In genomic region chr3:97844163-97844820, GRCm38 (mm10) we compare ENCODE assay signal across 20 mouse cellular contexts. TPM values are rescaled to one million over a fixed set of nuclear protein-coding genes. Genes with fewer than 3 reads are reported as not detected.
DNase-seq lines count a peak whose midpoint lies in the region; ATAC-seq and TF ChIP-seq lines count a peak whose summit lies in the region.
"Had no signal": no experiment of that assay in that cellular context is flagged by ENCODE, and none has a peak within 500 bp of the region (broad histone marks: within the 10 kb centered on the region; RNA-seq: fewer than 3 reads in every experiment).

No protein-coding gene starts in this region.

- H3K4me2 ChIP-seq in lung, embryonic 16.5 days (ENCODE audit: low read depth, low read length), result no peak overlapping the region
- H3K4me2 ChIP-seq in liver, postnatal 0 days (ENCODE audit: low read depth, low read length), result peak overlapping the region; percentile 3; the same call in 1 of the 2 replicates
- H3K4me2 ChIP-seq in stomach, postnatal 0 days (replicated peaks; ENCODE audit: low read depth), result no peak overlapping the region
- no peak overlapping the region for H3K4me2 ChIP-seq in midbrain, embryonic 11.5 days
- H3K4me2 ChIP-seq in forebrain, embryonic 11.5 days (ENCODE audit: low read depth, low read length, severe bottlenecking), result no peak overlapping the region
- H3K4me2 ChIP-seq: forebrain, embryonic 15.5 days; heart, embryonic 12.5 days; neural tube, embryonic 13.5 days had no signal

- no peak overlapping the region for H3K9ac ChIP-seq in lung, embryonic 16.5 days (ENCODE audit: low read length)
- H3K9ac ChIP-seq in liver, postnatal 0 days (replicated peaks), result no peak overlapping the region
- H3K9ac ChIP-seq in stomach, postnatal 0 days (ENCODE audit: low read length), result no peak overlapping the region
- no peak overlapping the region for H3K9ac ChIP-seq in midbrain, embryonic 11.5 days (ENCODE audit: low read length)
- H3K9ac ChIP-seq in forebrain, embryonic 11.5 days (ENCODE audit: low read length), result no peak overlapping the region
- H3K9ac ChIP-seq: forebrain, embryonic 15.5 days; heart, embryonic 12.5 days; liver, embryonic 14.5 days; neural tube, embryonic 13.5 days had no signal

- no peak for TF ChIP-seq EP300 in liver, postnatal 0 days (IDR thresholded peaks at IDR 0.05; ENCODE audit: low read depth)
- no peak for TF ChIP-seq EP300 in stomach, postnatal 0 days (optimal IDR thresholded peaks at IDR 0.05)

- no peak for TF ChIP-seq CTCF in layer of hippocampus, adult 2 months (conservative IDR thresholded peaks at IDR 0.05)
- no peak for TF ChIP-seq CTCF in lung, adult 2 months (IDR thresholded peaks at IDR 0.05; ENCODE audit: insufficient read depth, low read length)
- TF ChIP-seq CTCF in liver, postnatal 0 days (IDR thresholded peaks at IDR 0.05; ENCODE audit: low read depth), result no peak
- no peak for TF ChIP-seq CTCF in stomach, postnatal 0 days (IDR thresholded peaks at IDR 0.05; ENCODE audit: low read depth)

- peak; percentile 89 for ATAC-seq in lung, embryonic 16.5 days (ENCODE audit: low read depth)
- peak; percentile 83 for ATAC-seq in liver, postnatal 0 days
- peak; percentile 89 for ATAC-seq in stomach, postnatal 0 days (ENCODE audit: low FRiP score, low TSS enrichment)
- ATAC-seq in midbrain, embryonic 11.5 days (ENCODE audit: low FRiP score), result no peak
- no peak for ATAC-seq in forebrain, embryonic 11.5 days (replicated peaks; ENCODE audit: low FRiP score)
- ATAC-seq: forebrain, embryonic 15.5 days; hindbrain, postnatal 0 days had no signal

- no peak for TF ChIP-seq POLR2A in lung, adult 2 months (IDR thresholded peaks at IDR 0.05; ENCODE audit: borderline replicate concordance, extremely low read depth, low read depth, low read length)

- H3K27ac ChIP-seq in layer of hippocampus, adult 2 months, result peak overlapping the region; percentile 79
- peak overlapping the region; percentile 47 for H3K27ac ChIP-seq in lung, embryonic 16.5 days (ENCODE audit: low read length)
- peak overlapping the region; percentile 90 for H3K27ac ChIP-seq in liver, postnatal 0 days (ENCODE audit: low read depth)
- H3K27ac ChIP-seq in stomach, postnatal 0 days (replicated peaks), result no peak overlapping the region
- H3K27ac ChIP-seq in midbrain, embryonic 11.5 days (ENCODE audit: low read depth, low read length), result no peak overlapping the region
- H3K27ac ChIP-seq in forebrain, embryonic 11.5 days (ENCODE audit: low read depth, low read length), result no peak overlapping the region
- H3K27ac ChIP-seq: embryonic facial prominence, embryonic 10.5 days; forebrain, embryonic 15.5 days; hindbrain, postnatal 0 days; liver, embryonic 14.5 days; neural tube, embryonic 13.5 days had no signal

- no peaks in the 10 kb centered on the region for H3K4me1 ChIP-seq in lung, embryonic 16.5 days (replicated peaks; ENCODE audit: control insufficient read depth, insufficient read depth, low read length)
- no peaks in the 10 kb centered on the region for H3K4me1 ChIP-seq in lung, adult 2 months (ENCODE audit: control insufficient read depth, insufficient read depth, low read length)
- H3K4me1 ChIP-seq in liver, postnatal 0 days (ENCODE audit: insufficient read depth), result no peaks in the 10 kb centered on the region; the same call in 1 of the 2 replicates
- H3K4me1 ChIP-seq in stomach, postnatal 0 days (replicated peaks; ENCODE audit: control insufficient read depth, insufficient read depth), result no peaks in the 10 kb centered on the region
- H3K4me1 ChIP-seq in midbrain, embryonic 11.5 days (ENCODE audit: control insufficient read depth, insufficient read depth, low read length), result no peaks in the 10 kb centered on the region
- H3K4me1 ChIP-seq in forebrain, embryonic 11.5 days (replicated peaks; ENCODE audit: control insufficient read depth, insufficient read depth, low read length), result no peaks in the 10 kb centered on the region
- H3K4me1 ChIP-seq: forebrain, embryonic 15.5 days; heart, embryonic 12.5 days had no signal

- no peak for DNase-seq in layer of hippocampus, adult 2 months (ENCODE audit: low spot score in 2 of 2)
- DNase-seq in layer of hippocampus, adult 8-10 months (ENCODE audit: low spot score in 2 of 2), result no peak
- no peak for DNase-seq in lung, adult 2 months
- peak; percentile 32 for DNase-seq in liver, postnatal 0 days
- peak; percentile 62 for DNase-seq in stomach, postnatal 0 days (ENCODE audit: low spot score)
- DNase-seq in midbrain, embryonic 11.5 days (ENCODE audit: low spot score, missing footprints), result no peak
- no peak for DNase-seq in forebrain, embryonic 11.5 days (ENCODE audit: low spot score)
- DNase-seq: adrenal gland, postnatal 10 days; cerebellum, adult 18-20 months; cerebellum, postnatal 36 days; kidney, adult 8-10 months; right cerebral cortex, postnatal 25 days; thymus, adult 2 months had no signal

- 52% methylated on average over 7 of the region's 7 CpGs for WGBS in lung, embryonic 16.5 days
- 58% methylated on average over 7 of the region's 7 CpGs for WGBS in lung, adult 2 months
- 66% methylated on average over 7 of the region's 7 CpGs for WGBS in liver, postnatal 0 days (ENCODE audit: insufficient replicate concordance)
- WGBS in stomach, postnatal 0 days, result 66% methylated on average over 7 of the region's 7 CpGs
- 89% methylated on average over 7 of the region's 7 CpGs for WGBS in midbrain, embryonic 11.5 days
- WGBS in forebrain, embryonic 11.5 days, result 90% methylated on average over 7 of the region's 7 CpGs

- H3K4me3 ChIP-seq in layer of hippocampus, adult 2 months, result no peak overlapping the region
- H3K4me3 ChIP-seq in lung, embryonic 16.5 days (ENCODE audit: low read length), result no peak overlapping the region
- H3K4me3 ChIP-seq in lung, adult 2 months (replicated peaks; ENCODE audit: extremely low read depth, low read depth, low read length), result no peak overlapping the region
- H3K4me3 ChIP-seq in liver, postnatal 0 days (ENCODE audit: low read depth, low read length), result no peak overlapping the region
- H3K4me3 ChIP-seq in stomach, postnatal 0 days (ENCODE audit: low read depth, low read length), result no peak overlapping the region
- no peak overlapping the region for H3K4me3 ChIP-seq in midbrain, embryonic 11.5 days (ENCODE audit: low read depth, low read length)
- H3K4me3 ChIP-seq in forebrain, embryonic 11.5 days (ENCODE audit: low read depth, low read length), result no peak overlapping the region
- H3K4me3 ChIP-seq: embryonic facial prominence, embryonic 10.5 days; forebrain, embryonic 15.5 days; heart, embryonic 12.5 days; neural tube, embryonic 13.5 days had no signal

- no peaks in the 10 kb centered on the region for H3K36me3 ChIP-seq in lung, embryonic 16.5 days (ENCODE audit: control insufficient read depth, insufficient read depth, low read length)
- no peaks in the 10 kb centered on the region for H3K36me3 ChIP-seq in liver, postnatal 0 days (replicated peaks; ENCODE audit: insufficient read depth, low read length)
- H3K36me3 ChIP-seq in stomach, postnatal 0 days (ENCODE audit: control insufficient read depth, insufficient read depth, low read length), result no peaks in the 10 kb centered on the region
- no peaks in the 10 kb centered on the region for H3K36me3 ChIP-seq in midbrain, embryonic 11.5 days (ENCODE audit: control insufficient read depth, insufficient read depth, low read length)
- H3K36me3 ChIP-seq in forebrain, embryonic 11.5 days (ENCODE audit: control insufficient read depth, insufficient read depth, low read length), result no peaks in the 10 kb centered on the region
- H3K36me3 ChIP-seq: embryonic facial prominence, embryonic 10.5 days; forebrain, embryonic 15.5 days; neural tube, embryonic 13.5 days had no signal

- no peaks in the 10 kb centered on the region for H3K9me3 ChIP-seq in lung, embryonic 16.5 days (ENCODE audit: control insufficient read depth, low read length)
- H3K9me3 ChIP-seq in liver, postnatal 0 days (ENCODE audit: low read length), result no peaks in the 10 kb centered on the region
- no peaks in the 10 kb centered on the region for H3K9me3 ChIP-seq in stomach, postnatal 0 days (ENCODE audit: control insufficient read depth, low read length)
- no peaks in the 10 kb centered on the region for H3K9me3 ChIP-seq in midbrain, embryonic 11.5 days (ENCODE audit: control insufficient read depth, low read length)
- H3K9me3 ChIP-seq in forebrain, embryonic 11.5 days (ENCODE audit: control insufficient read depth, low read length), result no peaks in the 10 kb centered on the region
- H3K9me3 ChIP-seq: embryonic facial prominence, embryonic 10.5 days; forebrain, embryonic 15.5 days; heart, embryonic 12.5 days; neural tube, embryonic 13.5 days had no signal

- no peaks in the 10 kb centered on the region for H3K27me3 ChIP-seq in lung, embryonic 16.5 days (ENCODE audit: control insufficient read depth, insufficient read depth, low read depth, low read length)
- H3K27me3 ChIP-seq in liver, postnatal 0 days (ENCODE audit: insufficient read depth, low read length), result no peaks in the 10 kb centered on the region
- H3K27me3 ChIP-seq in stomach, postnatal 0 days (ENCODE audit: control insufficient read depth, insufficient read depth, low read length), result no peaks in the 10 kb centered on the region
- H3K27me3 ChIP-seq in midbrain, embryonic 11.5 days (ENCODE audit: control insufficient read depth, insufficient read depth, low read length), result no peaks in the 10 kb centered on the region
- H3K27me3 ChIP-seq in forebrain, embryonic 11.5 days (ENCODE audit: control insufficient read depth, insufficient read depth, low read length), result no peaks in the 10 kb centered on the region
- H3K27me3 ChIP-seq: forebrain, embryonic 15.5 days; heart, embryonic 12.5 days; neural tube, embryonic 13.5 days had no signal

RNA-seq across cellular contexts. Expression of gene Pde4dip, which starts 44.2 kb away (rescaled TPM):
- total RNA-seq in layer of hippocampus, adult 2 months (2021), result 100 to 1,000 TPM; 232 to 246 TPM
- total RNA-seq in layer of hippocampus, adult 8-10 months (2022), result 100 to 1,000 TPM; 195 to 235 (median 214) TPM
- polyA plus RNA-seq in lung, embryonic 16.5 days (2015; fragmentation: Nextera tagmentation; extraction: Ambion mirVana), result 18.4 and 18.9 TPM in 2 replicates
- polyA plus RNA-seq in lung, adult 2 months (2012; rRNA removed), result 26.8 and 68.2 TPM in 2 replicates
- 8.1 and 8.5 TPM in 2 replicates for polyA plus RNA-seq in liver, postnatal 0 days (2015; fragmentation: Nextera tagmentation; extraction: Ambion mirVana)
- 9.3 and 9.9 TPM in 2 replicates for polyA plus RNA-seq in stomach, postnatal 0 days (2015; fragmentation: Nextera tagmentation; extraction: Ambion mirVana)
- polyA plus RNA-seq in midbrain, embryonic 11.5 days (2014; fragmentation: Nextera tagmentation; extraction: Ambion mirVana), result 27.6 and 29.1 TPM in 2 replicates
- polyA plus RNA-seq in forebrain, embryonic 11.5 days (2014; fragmentation: Nextera tagmentation; extraction: Ambion mirVana), result 25.7 and 27.2 TPM in 2 replicates

RNA-seq across cellular contexts. Expression of gene Sec22b, which starts 56.7 kb away (rescaled TPM):
- 10 to 100 TPM; 78.3 to 81.7 TPM for total RNA-seq in layer of hippocampus, adult 2 months (2021)
- total RNA-seq in layer of hippocampus, adult 8-10 months (2022), result 10 to 100 TPM; 70.3 to 82.5 (median 74.4) TPM
- 146 and 147 TPM in 2 replicates for polyA plus RNA-seq in lung, embryonic 16.5 days (2015; fragmentation: Nextera tagmentation; extraction: Ambion mirVana)
- 25.9 TPM in 2 replicates for polyA plus RNA-seq in lung, adult 2 months (2012; rRNA removed)
- 40.0 and 42.3 TPM in 2 replicates for polyA plus RNA-seq in liver, postnatal 0 days (2015; fragmentation: Nextera tagmentation; extraction: Ambion mirVana)
- polyA plus RNA-seq in stomach, postnatal 0 days (2015; fragmentation: Nextera tagmentation; extraction: Ambion mirVana), result 88.6 and 90.6 TPM in 2 replicates
- polyA plus RNA-seq in midbrain, embryonic 11.5 days (2014; fragmentation: Nextera tagmentation; extraction: Ambion mirVana), result 122 and 127 TPM in 2 replicates
- polyA plus RNA-seq in forebrain, embryonic 11.5 days (2014; fragmentation: Nextera tagmentation; extraction: Ambion mirVana), result 121 and 122 TPM in 2 replicates

Comparison
In these comparisons a context has a peak if more than half of its experiments do, and no peak if none do; other contexts are left out.
1. DNase-seq: peak in liver, postnatal 0 days (single experiment) and stomach, postnatal 0 days (single experiment); none in layer of hippocampus, adult 2 months (0 of 2), layer of hippocampus, adult 8-10 months (0 of 2), lung, adult 2 months (single experiment), midbrain, embryonic 11.5 days (single experiment) and forebrain, embryonic 11.5 days (single experiment).
2. H3K27ac ChIP-seq: peak in layer of hippocampus, adult 2 months (single experiment), lung, embryonic 16.5 days (single experiment) and liver, postnatal 0 days (single experiment); none in stomach, postnatal 0 days (single experiment), midbrain, embryonic 11.5 days (single experiment) and forebrain, embryonic 11.5 days (single experiment).
3. ATAC-seq: peak in lung, embryonic 16.5 days (single experiment), liver, postnatal 0 days (single experiment) and stomach, postnatal 0 days (single experiment); none in midbrain, embryonic 11.5 days (single experiment) and forebrain, embryonic 11.5 days (single experiment).